Mouse (Mus musculus): ENCODE measurements at regions not wholly inside any gene's neighbourhood (a gene's known extent, or its start where the extent isn't known, plus 50 kb on each side); places are given as distances from the start of the nearest gene placed in this dataset.

DNA sequence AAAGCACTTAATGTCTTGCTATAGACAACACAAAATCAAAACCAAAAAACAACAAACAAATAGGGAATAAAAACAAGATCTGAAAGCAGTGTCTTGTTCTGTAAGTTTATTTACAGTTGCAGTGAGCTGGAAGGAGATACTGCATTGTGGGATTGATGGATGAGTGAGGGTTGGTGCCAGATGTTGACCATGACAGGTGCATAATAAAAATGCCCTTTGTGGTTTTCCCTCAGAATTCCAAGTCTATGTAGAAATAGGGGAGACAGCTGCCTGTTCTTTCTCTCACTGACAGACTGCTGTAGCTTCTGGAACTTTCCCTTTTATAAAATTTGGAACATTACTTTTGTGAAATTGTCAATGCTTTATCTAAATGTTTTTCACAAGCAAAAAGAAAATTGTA, 73.9 kb upstream of the Pam start:
- no peak for TF ChIP-seq CTCF (IDR thresholded peaks at IDR 0.05)
- ATAC-seq (no peak), DNase-seq (ENCODE audit: low read depth, low spot score) (no peak)
- POLR2A ChIA-PET, result no interaction called here
- no peaks in the 10 kb centered on the region for H3K27me3 ChIP-seq
- CTCF ChIA-PET, result interaction anchor here (2.0 kb wide), 1 partner anchor 8 kb away, joined by 4 read pairs; no protein-coding TSS in a partner anchor
- in situ Hi-C loops (cut with MboI; ENCODE audit: low pct_unique_long_range_greater_than_20kb), result no loop called here

DNA sequence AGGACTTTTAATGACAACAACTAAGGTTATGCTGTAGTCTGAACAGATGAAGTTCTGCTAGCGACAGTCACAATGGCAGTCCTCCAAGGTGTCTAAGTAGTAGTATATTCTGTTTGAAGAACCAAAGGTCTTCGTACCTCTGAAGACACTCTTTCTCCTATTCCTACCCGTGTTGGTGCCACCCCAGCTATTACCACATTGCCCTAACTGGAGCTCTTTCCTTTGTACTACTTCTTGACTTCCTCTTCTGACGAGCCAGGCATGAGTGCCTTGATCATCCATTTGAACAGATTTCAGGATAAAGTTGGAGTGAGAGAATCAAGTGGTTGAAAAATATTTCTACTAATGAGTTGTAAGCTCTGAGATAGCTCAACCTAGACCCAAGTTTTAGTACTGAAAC, 72.4 kb upstream of the Pam start:
- DNase-seq (ENCODE audit: low read depth, low spot score), result no peak
- in situ Hi-C loops (cut with MboI; ENCODE audit: low pct_unique_long_range_greater_than_20kb), result no loop called here
- no peak for ATAC-seq

DNA sequence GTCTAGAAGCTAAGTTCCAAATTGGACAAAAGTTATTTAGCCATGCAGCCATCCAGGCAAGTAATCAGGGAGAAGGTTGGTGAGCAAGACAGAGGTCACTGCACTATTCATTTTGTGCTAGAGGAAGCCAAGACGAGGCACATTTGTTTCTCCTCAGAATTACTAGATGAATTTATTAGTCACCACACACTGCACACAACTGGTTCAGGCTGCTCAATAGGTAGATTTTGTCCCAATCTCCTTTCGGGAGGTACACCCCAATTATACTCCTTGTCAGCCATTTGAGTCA, 67.1 kb upstream of the Pam start:
- in situ Hi-C loops (cut with MboI; ENCODE audit: low pct_unique_long_range_greater_than_20kb), result no loop called here
- DNase-seq (ENCODE audit: low read depth, low spot score) (no peak), ATAC-seq (peak; percentile 8)
- H3K27me3 ChIP-seq, result no peaks in the 10 kb centered on the region
- no peak for TF ChIP-seq CTCF (IDR thresholded peaks at IDR 0.05)
- ChIA-PET CTCF (interaction anchor here (1.0 to 1.7 kb wide), 4 partner anchors 9 to 188 kb away, joined by 3 to 5 read pairs (median 4); no protein-coding TSS in a partner anchor), POLR2A (no interaction called here)

More for the DNA sequence above, 72.4 kb upstream of the Pam start:
- TF ChIP-seq CTCF (IDR thresholded peaks at IDR 0.05), result no peak
- H3K27me3 ChIP-seq, result no peaks in the 10 kb centered on the region
- ChIA-PET POLR2A (no interaction called here), CTCF (interaction anchor here (1.2 to 1.6 kb wide), 3 partner anchors 11 to 96 kb away, joined by 3 to 7 read pairs (median 3); no protein-coding TSS in a partner anchor)

DNA sequence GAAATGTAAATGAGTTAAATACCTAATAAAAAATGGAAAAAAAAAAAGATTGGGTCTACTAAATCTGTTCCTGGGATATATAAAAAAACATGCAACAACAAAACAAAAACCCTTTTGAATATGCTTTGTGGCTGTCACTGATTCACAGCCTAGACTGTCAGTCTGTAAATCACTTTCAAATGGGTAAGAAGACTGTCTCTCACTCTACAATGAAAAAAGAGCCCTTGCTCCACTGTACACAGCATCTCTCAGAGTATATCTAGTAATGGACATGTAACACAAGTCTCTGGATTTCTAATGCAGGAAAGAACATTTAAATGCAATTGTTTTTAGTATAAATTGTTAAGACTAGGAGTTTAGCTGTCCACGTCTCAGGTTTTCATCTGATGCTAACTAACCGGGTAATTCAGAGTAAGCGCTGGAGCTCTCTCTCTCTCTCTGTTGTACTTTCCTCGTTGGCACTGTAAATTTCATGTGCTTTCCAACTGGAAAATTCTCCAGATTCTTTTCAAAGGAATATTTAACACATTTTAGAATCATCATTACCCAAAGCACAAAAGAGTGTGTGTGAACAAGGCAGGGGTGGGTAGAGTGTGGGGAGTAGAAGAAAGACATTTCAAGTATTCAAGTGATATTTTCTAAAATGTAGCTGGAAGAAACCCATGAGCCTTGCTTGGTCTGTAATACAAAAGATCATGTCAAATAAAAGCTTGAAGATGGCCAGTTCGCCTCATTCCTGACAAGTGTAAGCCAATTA, 66.6 kb upstream of the Pam start:
- no peak for TF ChIP-seq CTCF (IDR thresholded peaks at IDR 0.05)
- no peaks in the 10 kb centered on the region for H3K27me3 ChIP-seq
- DNase-seq (ENCODE audit: low read depth, low spot score), result no peak
- in situ Hi-C loops (cut with MboI; ENCODE audit: low pct_unique_long_range_greater_than_20kb), result no loop called here
- ChIA-PET CTCF (interaction anchor here (1.2 to 1.7 kb wide), 3 partner anchors 9 to 17 kb away, joined by 3 to 5 read pairs (median 5); no protein-coding TSS in a partner anchor), POLR2A (no interaction called here)
- peak; percentile 35 for ATAC-seq

DNA sequence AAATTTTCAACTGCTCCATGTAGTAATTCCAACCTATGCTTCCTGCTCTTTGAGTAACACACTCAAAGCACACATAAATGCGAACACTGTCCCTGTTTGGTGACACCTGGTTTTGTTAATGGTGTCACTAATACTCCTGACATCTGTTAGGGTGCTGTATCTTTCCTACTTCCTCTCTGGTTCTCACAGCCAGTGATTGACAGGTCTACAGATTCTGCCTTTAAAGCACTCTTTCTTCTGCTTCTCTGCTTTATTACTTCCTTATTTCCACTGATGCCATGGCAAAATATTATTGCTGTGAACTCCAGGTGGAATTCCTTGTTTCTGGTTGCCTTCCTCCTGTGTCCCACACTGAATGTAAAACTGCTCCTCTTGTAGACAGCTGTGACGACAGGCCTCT, 63.5 kb upstream of the Pam start:
- in situ Hi-C loops (cut with MboI; ENCODE audit: low pct_unique_long_range_greater_than_20kb), result no loop called here
- ATAC-seq, result no peak
- H3K27me3 ChIP-seq, result no peaks in the 10 kb centered on the region
- DNase-seq (ENCODE audit: low read depth, low spot score), result no peak
- no peak for TF ChIP-seq CTCF (IDR thresholded peaks at IDR 0.05)
- ChIA-PET POLR2A (no interaction called here), CTCF (no interaction called here)

DNA sequence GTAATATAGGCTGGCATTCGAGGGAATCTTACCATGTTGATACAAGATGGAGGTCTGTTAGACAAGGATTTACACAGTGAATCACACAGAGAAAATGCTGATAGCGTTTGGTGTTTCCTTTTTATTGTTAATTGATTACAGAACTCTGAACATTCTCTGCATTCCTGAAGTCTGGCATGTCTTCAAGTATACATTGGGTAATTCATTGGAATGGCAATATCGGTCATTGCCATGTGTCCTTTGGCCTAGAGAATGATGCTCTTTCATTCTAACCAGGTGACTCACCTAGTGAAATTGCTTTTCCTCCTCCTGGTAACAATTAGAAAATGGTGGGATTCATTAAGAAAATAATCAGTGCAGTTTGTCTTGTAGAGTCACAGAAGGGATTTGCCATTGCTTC, 51.9 kb upstream of the Pam start:
- ChIA-PET POLR2A (no interaction called here), CTCF (no interaction called here)
- ATAC-seq (no peak), DNase-seq (ENCODE audit: low read depth, low spot score) (no peak)
- in situ Hi-C loops (cut with MboI; ENCODE audit: low pct_unique_long_range_greater_than_20kb), result no loop called here
- H3K27me3 ChIP-seq, result no peaks in the 10 kb centered on the region
- no peak for TF ChIP-seq CTCF (IDR thresholded peaks at IDR 0.05)
